Mouse (Mus musculus) kidney, adult 2 months (tissue): ENCODE results near the gene Sema4f. TPM values are rescaled to one million over a fixed set of nuclear protein-coding genes. Genes with fewer than 3 reads are reported as not detected.

Experiments used
- DNase-seq: peaks from one replicate; pipeline ENCODE4 v3.0.0; 2021
- H3K27ac ChIP-seq: fragments of 200-500 bp; 2 replicates; pipeline ENCODE4 v1.5.1; 2012; ENCODE audit warnings: low read depth, low read length, control low read depth, inconsistent platforms; ENCODE audit not compliant: insufficient read depth
- H3K27me3 ChIP-seq: fragments of 200-500 bp; replicated peaks from 2 replicates; pipeline ENCODE4 v1.6.1; 2012; ENCODE audit warnings: mild to moderate bottlenecking, moderate library complexity, low read length, inconsistent platforms; ENCODE audit not compliant: control insufficient read depth, insufficient read depth
- H3K36me3 ChIP-seq: fragments of 200-500 bp; 2 replicates; pipeline ENCODE4 v1.6.1; 2012; ENCODE audit warnings: mild to moderate bottlenecking, moderate library complexity, low read length, inconsistent platforms; ENCODE audit not compliant: control insufficient read depth, insufficient read depth
- H3K4me1 ChIP-seq: fragments of 200-500 bp; 2 replicates; pipeline ENCODE4 v1.6.1; 2011; ENCODE audit warnings: low read length; ENCODE audit not compliant: control insufficient read depth, insufficient read depth
- H3K4me3 ChIP-seq: fragments of 200-500 bp; 2 replicates; pipeline ENCODE4 v1.5.1; 2011; ENCODE audit warnings: mild to moderate bottlenecking, low read depth, low read length, control low read depth; ENCODE audit not compliant: insufficient read depth
- CTCF ChIP-seq: fragments of 200-500 bp; conservative IDR thresholded peaks from 2 replicates; pipeline ENCODE4 v1.5.1; 2011; ENCODE audit warnings: low read depth, mild to moderate bottlenecking, control low read depth, low read length, moderate library complexity, mixed read lengths; ENCODE audit not compliant: insufficient read depth, insufficient read length
- POLR2A ChIP-seq: fragments of 200-500 bp; IDR thresholded peaks from one replicate; pipeline ENCODE4 v1.6.1; 2011; ENCODE audit warnings: low read depth, low read length, control low read depth
- WGBS: fragments of 180-500 bp; shearing (Covaris S2); methylation state at CpG from one replicate; pipeline ENCODE4 v1.1.7; 2018; 5-methylcytosine and 5-hydroxymethylcytosine counted together
- polyA plus RNA-seq: library from polyadenylated mRNA; depleted of rRNA; stranded (reverse); fragments of >200 nt; gene quantifications from 2 replicates; pipeline ENCODE4 v1.2.3, GENCODE M21; 2012; rRNA removed

The Sema4f gene
- 0.12 and 0.28 TPM in 2 replicates for polyA plus RNA-seq

DNA sequence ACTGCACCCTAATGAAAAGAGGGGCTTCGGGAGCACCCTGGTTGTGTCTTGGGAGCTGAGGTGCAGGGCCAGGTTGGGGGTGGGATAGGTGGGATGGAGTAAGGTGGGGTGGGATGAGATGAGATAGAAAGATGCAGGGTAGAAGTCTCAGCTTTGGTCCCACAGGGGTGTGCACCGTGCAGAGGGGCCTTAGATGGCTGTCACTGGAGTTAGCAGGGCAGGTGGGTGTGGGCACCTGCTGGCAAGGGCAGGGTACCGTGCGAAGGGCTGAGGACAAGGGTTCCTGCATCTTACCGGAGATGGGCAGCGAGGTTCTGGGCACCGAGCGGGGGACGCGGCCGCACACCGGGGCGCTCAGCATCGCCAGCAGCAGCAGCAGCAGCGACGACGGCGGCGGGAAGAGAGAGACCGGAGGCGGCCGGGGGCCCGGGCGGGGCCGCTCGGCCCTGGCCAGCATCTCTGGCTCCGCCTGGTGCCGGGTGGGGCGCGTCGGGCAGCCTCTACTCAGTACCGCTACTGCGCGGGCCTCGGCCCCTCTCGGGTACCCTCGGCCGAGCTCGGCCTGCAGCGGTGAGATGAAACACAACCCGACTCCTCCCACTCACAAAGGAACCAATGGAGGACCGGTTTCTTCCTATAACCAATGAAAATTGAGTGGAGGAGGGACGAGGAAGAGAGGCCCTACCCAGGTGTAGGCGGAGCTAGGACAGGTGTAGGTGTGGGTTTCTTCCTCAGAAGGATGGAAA lies at the start of gene Sema4f:
Sema4f (minus strand) TSS at position 603 of the 746 bp plus-strand sequence.
- 4% methylated on average over 44 of the region's 44 CpGs for WGBS
- Histone ChIP-seq H3K36me3 (no peaks in the 10 kb centered on the region), H3K4me3 (no peak within 1 kb of the TSS), H3K4me1 (no peaks in the 10 kb centered on the region), H3K27ac (no peak within 1 kb of the TSS), H3K27me3 (peaks cover 3% of the 10 kb centered on the region; the same call in 1 of the 2 replicates)
- peak; percentile 25 for DNase-seq
- TF ChIP-seq POLR2A = no peak
- TF ChIP-seq CTCF = no peak

DNA sequence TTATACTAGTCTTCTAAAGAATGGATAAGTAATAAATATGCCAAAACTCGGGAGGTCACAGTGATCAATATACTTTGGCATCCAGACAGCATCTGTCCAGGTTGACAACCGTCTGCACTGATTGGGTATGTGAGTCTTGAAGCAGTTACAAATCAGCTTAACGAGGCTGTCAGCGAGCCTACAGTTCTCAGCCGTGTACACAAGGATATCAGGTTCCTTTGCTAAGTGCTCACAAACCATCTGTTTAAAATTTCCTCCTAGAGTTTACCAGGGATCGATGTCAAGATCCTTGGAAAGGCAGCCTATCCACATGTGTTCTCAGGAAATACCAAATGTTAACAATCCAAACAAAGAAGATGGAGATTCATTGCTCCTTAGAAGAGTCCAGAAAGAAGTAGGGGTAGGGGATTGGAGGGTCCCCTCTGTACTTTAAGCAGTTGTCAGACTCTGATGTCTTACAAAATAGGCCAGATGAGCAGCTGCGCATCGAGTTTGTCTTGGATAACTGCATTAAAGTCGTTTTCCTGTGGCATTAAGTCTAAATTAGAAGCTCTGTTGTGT lies 47.9 kb upstream of the Sema4f start:
- DNase-seq = no peak
- no peak overlapping the region for H3K4me3 ChIP-seq
- no peaks in the 10 kb centered on the region for H3K27me3 ChIP-seq
- H3K27ac ChIP-seq = no peak overlapping the region
- TF ChIP-seq POLR2A (no peak), CTCF (no peak)
- no peaks in the 10 kb centered on the region for H3K4me1 ChIP-seq
- no peaks in the 10 kb centered on the region for H3K36me3 ChIP-seq
- WGBS = 17% methylated on average over 9 of the region's 9 CpGs

DNA sequence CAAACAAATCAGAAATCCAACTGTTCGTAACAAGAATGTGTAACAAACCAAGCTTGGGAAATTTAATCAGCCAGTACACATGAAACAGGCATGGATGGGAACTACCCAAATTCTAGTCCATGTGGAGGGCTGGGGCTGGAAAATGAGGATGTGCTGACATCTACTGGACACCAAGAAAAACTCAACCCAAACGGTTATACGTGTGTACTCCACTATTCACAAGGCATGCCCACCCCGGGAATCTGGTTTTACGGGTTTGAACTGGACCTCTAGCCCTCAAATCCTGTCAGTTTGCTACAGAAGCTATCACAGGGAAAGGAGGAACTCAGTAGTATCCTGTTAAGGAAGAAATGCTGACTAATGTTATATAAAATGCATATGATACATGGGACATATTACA lies 31.5 kb upstream of the Sema4f start:
- H3K36me3 ChIP-seq = no peaks in the 10 kb centered on the region
- no peaks in the 10 kb centered on the region for H3K27me3 ChIP-seq
- H3K4me3 ChIP-seq = no peak overlapping the region
- no peaks in the 10 kb centered on the region for H3K4me1 ChIP-seq
- peak; percentile 53 for DNase-seq
- TF ChIP-seq POLR2A = no peak
- peak; percentile 73 for TF ChIP-seq CTCF
- no peak overlapping the region for H3K27ac ChIP-seq
- 9% methylated on average over 5 of the region's 5 CpGs for WGBS

DNA sequence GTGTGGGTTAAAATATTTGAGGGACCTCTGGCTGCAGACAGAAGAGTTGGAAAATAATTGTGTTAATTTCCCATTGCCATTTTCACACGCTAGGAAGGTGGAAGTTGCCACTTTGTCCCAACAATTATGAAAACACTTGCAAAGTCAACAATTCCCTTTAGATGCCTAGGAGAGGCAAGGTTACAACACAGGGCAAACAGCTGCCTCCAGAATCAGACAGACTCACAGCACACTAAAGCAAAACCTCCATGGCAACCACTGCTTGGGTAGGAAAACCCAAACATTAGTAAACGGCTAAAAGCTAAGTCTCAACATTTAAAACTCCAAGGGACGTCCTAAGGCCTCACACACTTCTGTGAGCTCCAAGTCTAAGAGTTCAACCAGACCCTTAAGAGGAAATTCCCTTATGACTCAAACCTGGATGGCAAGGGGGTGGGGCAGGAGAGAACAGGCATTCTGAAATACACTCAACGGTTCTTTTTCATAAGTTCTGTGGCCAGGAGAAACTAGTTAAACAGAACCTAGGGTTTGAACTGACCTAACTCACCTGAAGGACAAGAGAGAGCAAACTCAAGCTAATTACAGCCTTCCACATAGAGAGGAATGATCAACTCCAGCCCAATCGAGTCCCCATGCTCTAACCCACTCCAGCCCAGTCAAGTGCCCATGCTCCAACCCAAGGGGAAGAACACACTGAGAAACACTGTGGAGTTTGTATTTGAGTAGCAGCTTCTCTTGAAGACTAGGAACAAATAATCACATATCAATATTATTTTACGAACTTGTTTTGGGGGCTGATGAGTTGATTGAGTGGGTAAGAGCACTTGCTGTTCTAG lies 29.9 kb upstream of the Sema4f start:
- no peak overlapping the region for H3K4me3 ChIP-seq
- H3K4me1 ChIP-seq = no peaks in the 10 kb centered on the region
- 70% methylated on average over 6 of the region's 6 CpGs for WGBS
- DNase-seq = no peak
- no peak for TF ChIP-seq CTCF
- H3K36me3 ChIP-seq = no peaks in the 10 kb centered on the region
- H3K27me3 ChIP-seq = no peaks in the 10 kb centered on the region
- no peak overlapping the region for H3K27ac ChIP-seq

DNA sequence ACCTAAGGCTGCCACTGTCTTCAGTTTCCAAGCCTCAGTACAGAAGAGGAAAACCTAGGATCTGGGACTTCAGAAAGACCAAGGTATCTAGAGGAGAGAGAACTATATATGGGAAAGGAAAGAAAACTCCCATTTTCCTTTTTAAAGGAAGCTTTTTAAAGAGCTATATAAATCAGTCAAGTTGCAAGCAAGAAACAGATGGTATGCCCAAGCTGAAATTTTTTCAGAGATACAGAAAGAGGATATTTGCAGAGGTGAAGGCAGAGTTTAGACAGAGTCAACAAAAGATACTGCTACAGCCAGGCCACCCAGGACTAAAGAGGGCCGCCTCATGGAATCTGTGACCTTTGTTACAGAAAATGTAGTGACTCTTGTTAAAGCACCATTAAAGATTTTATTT lies 22.1 kb upstream of the Sema4f start:
- WGBS = 67% methylated on average over 1 of the region's 1 CpGs
- Histone ChIP-seq H3K27ac (no peak overlapping the region), H3K4me1 (no peaks in the 10 kb centered on the region), H3K4me3 (no peak overlapping the region), H3K27me3 (no peaks in the 10 kb centered on the region; the same call in 1 of the 2 replicates), H3K36me3 (no peaks in the 10 kb centered on the region)
- TF ChIP-seq CTCF = no peak
- no peak for DNase-seq

DNA sequence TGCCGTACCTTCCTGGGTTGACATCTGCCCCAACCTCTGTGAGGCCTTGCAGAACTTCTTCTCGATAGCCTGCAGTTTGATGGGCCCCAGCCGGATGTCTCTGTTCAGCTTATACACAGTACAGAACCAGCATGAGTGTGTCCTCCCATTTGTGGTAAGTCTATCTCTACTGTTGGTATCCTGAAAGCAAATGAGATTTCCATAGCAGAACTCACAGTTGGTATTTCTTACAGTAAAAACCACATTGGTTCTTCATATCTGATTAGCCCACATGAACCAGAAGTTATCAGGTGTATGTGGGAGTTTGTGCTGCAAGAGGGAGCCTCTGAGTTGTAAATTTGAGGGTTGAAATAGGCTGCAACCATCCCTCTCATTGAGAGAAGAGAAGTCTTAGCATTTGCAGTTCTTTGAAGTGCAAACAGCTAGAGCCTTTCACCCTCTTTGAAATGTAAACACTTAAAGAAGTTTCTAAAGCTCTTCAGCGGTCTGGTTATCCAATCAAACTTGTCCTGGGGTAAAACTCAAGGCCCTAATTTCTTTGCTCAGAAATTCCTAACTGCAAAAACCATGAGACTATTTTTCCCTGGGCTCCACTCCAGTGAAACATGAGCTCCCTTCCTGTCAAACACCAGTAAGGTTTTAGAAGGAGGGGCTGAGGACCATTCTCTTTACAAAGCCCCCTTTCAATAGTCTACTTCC lies 17.1 kb upstream of the Sema4f start:
- TF ChIP-seq CTCF = no peak
- no peak for TF ChIP-seq POLR2A
- no peak overlapping the region for H3K27ac ChIP-seq
- WGBS = 55% methylated on average over 4 of the region's 4 CpGs
- H3K36me3 ChIP-seq = no peaks in the 10 kb centered on the region
- H3K27me3 ChIP-seq = no peaks in the 10 kb centered on the region; the same call in 1 of the 2 replicates
- H3K4me3 ChIP-seq = no peak overlapping the region
- DNase-seq = no peak
- H3K4me1 ChIP-seq = no peaks in the 10 kb centered on the region

DNA sequence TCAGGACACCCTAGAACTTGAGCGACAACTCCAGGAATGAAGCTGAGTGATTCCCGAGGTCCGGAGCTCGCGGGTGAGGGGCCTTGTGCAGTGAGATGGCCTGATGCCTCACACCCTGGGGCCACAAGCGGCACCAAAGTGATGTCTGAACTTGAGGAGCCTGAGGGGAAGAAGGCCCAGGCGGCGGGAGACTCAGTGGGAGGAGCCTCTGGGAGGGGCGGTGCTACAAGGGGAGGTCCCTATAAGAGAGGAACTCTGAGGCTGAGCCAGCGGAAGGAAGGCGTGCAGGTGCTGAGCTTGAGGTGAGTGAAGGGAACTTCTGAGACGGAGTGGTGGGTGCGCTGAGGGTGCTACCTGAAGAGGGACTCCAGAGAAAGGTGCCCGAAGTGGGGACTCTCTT lies 7.1 kb upstream of the Sema4f start, which contains the start of gene M1ap:
M1ap (plus strand) TSS at position 252 of the 400 bp plus-strand sequence.
- no peak for DNase-seq
- Histone ChIP-seq H3K27ac (no peak within 1 kb of the TSS), H3K36me3 (no peaks in the 10 kb centered on the region), H3K4me3 (no peak within 1 kb of the TSS), H3K27me3 (no peaks in the 10 kb centered on the region), H3K4me1 (no peaks in the 10 kb centered on the region)
- TF ChIP-seq CTCF (no peak), POLR2A (no peak)
- WGBS = 86% methylated on average over 14 of the region's 14 CpGs
